Mouse (Mus musculus) myocyte (in vitro differentiated cells): Measurements from ENCODE around the gene Etfbkmt. TPM values are rescaled to one million over a fixed set of nuclear protein-coding genes. Genes with fewer than 3 reads are reported as not detected.

ENCODE experiments used
- H3K27me3 ChIP-seq: one replicate; pipeline ENCODE4 v1.6.1; 2011; ENCODE audit not compliant: control insufficient read depth, insufficient read depth, insufficient read length
- H3K36me3 ChIP-seq: one replicate; pipeline ENCODE4 v1.6.1; 2011; ENCODE audit not compliant: control insufficient read depth, insufficient read depth
- H3K4me2 ChIP-seq: one replicate; pipeline ENCODE4 v1.6.1; 2011; ENCODE audit warnings: low read depth, control low read depth
- H3K4me3 ChIP-seq: one replicate; pipeline ENCODE4 v1.5.1; 2011; ENCODE audit warnings: mild to moderate bottlenecking, control low read depth, moderate library complexity
- H3K79me2 ChIP-seq: one replicate; pipeline ENCODE4 v1.6.1; 2011; ENCODE audit not compliant: control insufficient read depth, insufficient read depth
- H3ac ChIP-seq: one replicate; pipeline ENCODE4 v1.6.1; 2011; ENCODE audit not compliant: control insufficient read depth, insufficient read length
- CEBPB ChIP-seq: IDR thresholded peaks from 2 replicates; pipeline ENCODE4 v1.6.1; 2011; ENCODE audit warnings: mild to moderate bottlenecking, moderate library complexity; ENCODE audit not compliant: poor library complexity, insufficient read depth, severe bottlenecking
- E2F4 ChIP-seq: IDR thresholded peaks from one replicate; pipeline ENCODE4 v1.6.1; 2011; ENCODE audit warnings: mild to moderate bottlenecking, control low read depth, moderate library complexity; ENCODE audit not compliant: insufficient read depth
- MAX ChIP-seq: IDR thresholded peaks from one replicate; pipeline ENCODE4 v1.6.1; 2011; ENCODE audit warnings: low read depth, mild to moderate bottlenecking, control low read depth
- MYOD1 ChIP-seq, 3 experiments: IDR thresholded peaks; one replicate each; pipeline ENCODE4 v1.6.1; 2011; ENCODE audit warnings: control low read depth in 2 of 3, low read depth in 2 of 3, mild to moderate bottlenecking in 2 of 3, moderate library complexity in 1 of 3; ENCODE audit not compliant: insufficient read length in 2 of 3, control insufficient read depth in 1 of 3
- MYOG ChIP-seq, 3 experiments: IDR thresholded peaks; one replicate each; pipeline ENCODE4 v1.6.1; 2011; ENCODE audit warnings: control low read depth in 2 of 3, low read depth in 2 of 3, mild to moderate bottlenecking in 2 of 3; ENCODE audit not compliant: insufficient read length in 2 of 3, control insufficient read depth in 1 of 3, insufficient read depth in 1 of 3
- POLR2A ChIP-seq: IDR thresholded peaks from one replicate; pipeline ENCODE4 v1.6.1; 2011; ENCODE audit warnings: low read depth, mild to moderate bottlenecking, control low read depth, moderate library complexity; ENCODE audit not compliant: insufficient read length
- POLR2AphosphoS2 ChIP-seq: IDR thresholded peaks from one replicate; pipeline ENCODE4 v1.6.1; 2011; ENCODE audit warnings: low read depth, control low read depth; ENCODE audit not compliant: insufficient read length
- REST ChIP-seq: IDR thresholded peaks from one replicate; pipeline ENCODE4 v1.6.1; 2011; ENCODE audit warnings: mild to moderate bottlenecking, control low read depth, moderate library complexity; ENCODE audit not compliant: insufficient read depth, insufficient read length
- SRF ChIP-seq: IDR thresholded peaks from one replicate; pipeline ENCODE4 v1.6.1; 2011; ENCODE audit warnings: low read depth; ENCODE audit not compliant: control insufficient read depth, insufficient read length
- TCF12 ChIP-seq: IDR thresholded peaks from one replicate; pipeline ENCODE4 v1.6.1; 2011; ENCODE audit warnings: mild to moderate bottlenecking, control low read depth; ENCODE audit not compliant: poor library complexity, insufficient read depth, severe bottlenecking
- TCF3 ChIP-seq: IDR thresholded peaks from one replicate; pipeline ENCODE4 v1.6.1; 2011; ENCODE audit warnings: low read depth, control low read depth; ENCODE audit not compliant: insufficient read length
- USF1 ChIP-seq: IDR thresholded peaks from one replicate; pipeline ENCODE4 v1.6.1; 2011; ENCODE audit warnings: low read depth, mild to moderate bottlenecking, control low read depth, moderate library complexity
- polyA plus RNA-seq: library from polyadenylated mRNA; unstranded; fragments of >200 nt; fragmentation: generic; extraction: Trizol; gene quantifications from one replicate; pipeline ENCODE4 v1.2.1, GENCODE M21; 2012; ENCODE audit warnings: missing spikeins

The Etfbkmt gene
- polyA plus RNA-seq, 1 experiment: 7.2 TPM

DNA sequence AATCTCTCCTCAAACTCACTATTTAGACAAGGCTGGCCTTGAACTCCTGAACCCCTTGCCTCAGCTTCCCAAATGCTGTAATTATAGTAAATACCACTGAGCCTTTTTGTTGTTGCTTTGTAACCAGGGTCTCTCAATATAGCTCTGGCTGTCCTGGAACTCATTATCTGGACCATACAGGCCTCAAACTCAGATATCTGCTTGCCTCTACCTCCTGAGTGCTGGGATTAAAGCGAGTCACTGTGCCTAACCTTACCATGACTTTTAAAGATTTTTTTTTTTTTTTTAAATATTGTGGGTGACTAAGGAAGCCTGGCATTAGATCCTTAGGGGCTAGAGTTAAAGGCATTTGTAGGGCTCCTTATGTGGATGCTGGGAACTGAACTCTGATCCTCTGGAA, 44.4 kb downstream of the Etfbkmt start:
- TF ChIP-seq TCF12: no peak
- no peak for TF ChIP-seq CEBPB
- no peak for TF ChIP-seq MYOD1 (IDR thresholded peaks at IDR 0.05; ENCODE audit: control insufficient read depth in 1 of 3, insufficient read length in 2 of 3, low read depth in 2 of 3)
- no peak for TF ChIP-seq E2F4
- no peak overlapping the region for H3ac ChIP-seq
- H3K27me3 ChIP-seq: no peaks in the 10 kb centered on the region
- H3K79me2 ChIP-seq: peaks cover 56% of the 10 kb centered on the region
- H3K4me2 ChIP-seq: no peak overlapping the region
- H3K36me3 ChIP-seq: peaks cover 50% of the 10 kb centered on the region
- no peak overlapping the region for H3K4me3 ChIP-seq

- peak overlapping the region; percentile 55 for H3K4me3 ChIP-seq
- H3ac ChIP-seq: no peak overlapping the region
- TF ChIP-seq TCF12 (no peak), SRF (no peak), MYOG (IDR thresholded peaks at IDR 0.05; ENCODE audit: control insufficient read depth in 1 of 3, insufficient read depth in 1 of 3, insufficient read length in 2 of 3, low read depth in 2 of 3) (no peak), MAX (no peak), POLR2A (no peak), POLR2AphosphoS2 (no peak), E2F4 (no peak), MYOD1 (IDR thresholded peaks at IDR 0.05; ENCODE audit: control insufficient read depth in 1 of 3, insufficient read length in 2 of 3, low read depth in 2 of 3) (no peak), USF1 (no peak), TCF3 (no peak), CEBPB (no peak), REST (no peak)
- H3K36me3 ChIP-seq: peaks cover 19% of the 10 kb centered on the region
- H3K79me2 ChIP-seq: peaks cover 48% of the 10 kb centered on the region
- peak overlapping the region; percentile 94 for H3K4me2 ChIP-seq
- H3K27me3 ChIP-seq: no peaks in the 10 kb centered on the region
Measured at GRCm38 (mm10) chr6:149187371-149187770, 47.7 kb downstream of the Etfbkmt start.

DNA sequence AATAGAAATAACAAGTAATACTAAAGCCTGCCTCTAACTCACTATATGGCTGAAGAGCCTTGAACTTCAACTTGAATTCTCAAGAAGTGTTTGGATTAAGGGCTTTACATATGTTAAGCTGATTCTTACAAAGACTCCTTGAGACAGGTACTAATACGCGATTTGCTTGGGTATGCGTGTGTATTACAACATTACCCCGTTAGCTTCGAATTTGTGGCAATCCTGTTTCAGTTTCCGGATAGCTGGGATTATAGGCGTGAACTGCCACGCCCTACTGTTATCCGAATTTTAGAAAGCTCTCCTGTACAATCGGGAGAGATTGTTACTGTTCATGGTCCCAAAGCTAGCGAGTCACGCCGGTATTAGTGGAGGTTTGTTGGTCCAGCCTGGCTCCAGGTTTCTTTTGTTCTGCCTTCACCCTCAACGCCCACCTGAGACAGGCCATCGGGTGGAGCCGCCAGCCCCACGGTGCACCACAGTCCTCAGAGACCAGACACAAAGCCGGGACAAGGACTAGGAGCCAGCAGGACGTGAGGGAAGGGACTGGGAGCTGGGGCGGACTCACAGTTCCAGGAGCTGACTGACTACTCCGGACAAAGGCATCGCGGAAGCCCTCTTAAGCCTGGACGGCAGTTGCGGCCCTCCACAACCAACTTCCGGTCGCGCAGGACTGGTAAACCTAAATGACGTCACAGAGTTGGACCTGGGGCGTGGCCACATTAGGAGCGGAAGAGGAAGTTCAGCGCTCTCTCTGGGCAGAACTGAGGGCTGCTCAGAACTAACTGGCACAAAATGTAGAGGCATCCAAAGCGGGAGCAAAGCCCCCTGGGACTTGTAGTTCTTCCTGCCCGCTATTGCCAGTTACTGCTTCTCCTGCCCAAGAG, 48.6 kb downstream of the Etfbkmt start, which contains the start of gene Amn1:
Amn1 (minus strand) TSS at position 672 of the 884 bp plus-strand sequence.
- TF ChIP-seq MYOG (IDR thresholded peaks at IDR 0.05; ENCODE audit: control insufficient read depth in 1 of 3, insufficient read depth in 1 of 3, insufficient read length in 2 of 3, low read depth in 2 of 3) (peak in 1 of 3 experiments; percentile 34), POLR2AphosphoS2 (peak; percentile 93), REST (no peak), SRF (peak; percentile 68), USF1 (no peak), E2F4 (no peak), CEBPB (0 out of 2 replicates have a peak, but pooled peaks have one; percentile 3), MAX (no peak), TCF12 (no peak), POLR2A (peak; percentile 96), TCF3 (no peak), MYOD1 (IDR thresholded peaks at IDR 0.05; ENCODE audit: control insufficient read depth in 1 of 3, insufficient read length in 2 of 3, low read depth in 2 of 3) (no peak)
- Histone ChIP-seq H3K27me3 (no peaks in the 10 kb centered on the region), H3K79me2 (peaks cover 46% of the 10 kb centered on the region), H3K36me3 (peaks cover 13% of the 10 kb centered on the region), H3ac (peak within 1 kb of the TSS; percentile 37), H3K4me2 (peak within 1 kb of the TSS; percentile 94), H3K4me3 (peak within 1 kb of the TSS; percentile 55)

GRCm38 (mm10) chr6:149188925-149189257, 49.2 kb downstream of the Etfbkmt start:
- peak overlapping the region; percentile 37 for H3ac ChIP-seq
- TF ChIP-seq POLR2AphosphoS2 (no peak), REST (no peak), CEBPB (no peak), MYOD1 (IDR thresholded peaks at IDR 0.05; ENCODE audit: control insufficient read depth in 1 of 3, insufficient read length in 2 of 3, low read depth in 2 of 3) (no peak), MAX (no peak), USF1 (no peak), SRF (no peak), MYOG (IDR thresholded peaks at IDR 0.05; ENCODE audit: control insufficient read depth in 1 of 3, insufficient read depth in 1 of 3, insufficient read length in 2 of 3, low read depth in 2 of 3) (no peak), POLR2A (no peak), TCF3 (no peak), E2F4 (no peak), TCF12 (no peak)
- H3K79me2 ChIP-seq: peaks cover 44% of the 10 kb centered on the region
- no peaks in the 10 kb centered on the region for H3K27me3 ChIP-seq
- H3K4me2 ChIP-seq: peak overlapping the region; percentile 75
- peak overlapping the region; percentile 55 for H3K4me3 ChIP-seq
- peaks cover 13% of the 10 kb centered on the region for H3K36me3 ChIP-seq
